Mouse (Mus musculus) Patski (cell line): ENCODE measurements around the gene Carns1. TPM values are rescaled to one million over a fixed set of nuclear protein-coding genes. Genes with fewer than 3 reads are reported as not detected.

ENCODE experiments used
- ATAC-seq: fragments of 100-300 bp; one replicate; pipeline ENCODE4 v1.8.0; 2021
- CTCF ChIA-PET: fragments of 350-600 bp; sonication (Branson Sonifier 250); formaldehyde crosslinking; loops from one replicate; lab custom pipeline; 2022; ENCODE audit warnings: inconsistent platforms; lab: Charles Lee
- POLR2A ChIA-PET: fragments of 350-600 bp; sonication (Branson Sonifier 250); formaldehyde crosslinking; loops from one replicate; lab custom pipeline; 2022; ENCODE audit warnings: antibody characterized with exemption, inconsistent platforms; lab: Charles Lee
- DNase-seq: peaks from one replicate; pipeline ENCODE4 v3.0.0-alpha.2; 2011; ENCODE audit warnings: low read depth, low spot score
- H3K27me3 ChIP-seq: fragments of 371-371 bp; one replicate; pipeline ENCODE4 v1.5.1; 2021
- CTCF ChIP-seq: fragments of 100-300 bp; IDR thresholded peaks from one replicate; pipeline ENCODE4 v1.5.1; 2021
- in situ Hi-C: fragments of 300-500 bp; cut with MboI; formaldehyde crosslinking; loops from 3 replicates; pipeline ENCODE4 v1.11.1; 2018; ENCODE audit warnings: low pct_unique_long_range_greater_than_20kb, mixed read lengths
- polyA plus RNA-seq: library from polyadenylated mRNA; unstranded; gene quantifications from one replicate; pipeline ENCODE4 v1.2.3, GENCODE M21; 2021

Carns1 gene
- polyA plus RNA-seq, 1 experiment from 2014 or later, result 13.7 TPM

GRCm38 (mm10) chr19:4204889-4205288 is 29.6 kb upstream of the Carns1 start:
- DNase-seq (no peak), ATAC-seq (no peak)
- in situ Hi-C loops, result loop anchor here (5.0 kb wide), 3 partner anchors 42 to 107 kb away; no protein-coding TSS in a partner anchor
- POLR2A ChIA-PET, result interaction anchor here (1.5 to 16.4 kb wide), 2 partner anchors 9 to 25 kb away, joined by 6 to 199 read pairs; partner anchors contain the start of genes AC109138.7, Clcf1 and Pold4
- CTCF ChIA-PET, result interaction anchor here (1.0 to 17.4 kb wide), 4 partner anchors 21 to 80 kb away, joined by 3 to 396 read pairs (median 4); partner anchors contain the start of gene Pold4
- TF ChIP-seq CTCF, result no peak
- H3K27me3 ChIP-seq, result no peaks in the 10 kb centered on the region

GRCm38 (mm10) chr19:4203604-4204326 is 28.5 kb upstream of the Carns1 start:
- no peak for DNase-seq

GRCm38 (mm10) chr19:4203148-4203547 is 27.9 kb upstream of the Carns1 start:
- CTCF ChIA-PET, result no interaction called here
- POLR2A ChIA-PET, result no interaction called here
- DNase-seq, result no peak
- H3K27me3 ChIP-seq, result no peaks in the 10 kb centered on the region
- no peak for ATAC-seq
- in situ Hi-C loops, result loop anchor here (5.0 kb wide), 2 partner anchors 44 to 81 kb away; no protein-coding TSS in a partner anchor
- TF ChIP-seq CTCF, result no peak

More at GRCm38 (mm10) chr19:4203604-4204326, 28.5 kb upstream of the Carns1 start:
- in situ Hi-C loops, result loop anchor here (5.0 kb wide), 2 partner anchors 44 to 81 kb away; no protein-coding TSS in a partner anchor
- ChIA-PET POLR2A (no interaction called here), CTCF (interaction anchor here (1.0 to 17.4 kb wide), 3 partner anchors 22 to 79 kb away, joined by 3 to 396 read pairs (median 6); partner anchors contain the start of gene Pold4)
- no peak for TF ChIP-seq CTCF
- H3K27me3 ChIP-seq, result no peaks in the 10 kb centered on the region
- no peak for ATAC-seq

GRCm38 (mm10) chr19:4202149-4202548 is 26.9 kb upstream of the Carns1 start:
- DNase-seq (no peak), ATAC-seq (no peak)
- no peaks in the 10 kb centered on the region for H3K27me3 ChIP-seq
- ChIA-PET POLR2A (interaction anchor here (0.9 to 2.9 kb wide), 10 partner anchors 9 to 133 kb away, joined by 3 to 16 read pairs (median 4); partner anchors contain the start of gene Ppp1ca), CTCF (interaction anchor here (0.9 to 2.2 kb wide), 7 partner anchors 15 to 103 kb away, joined by 3 to 9 read pairs (median 4); partner anchors contain the start of gene Aip)
- no peak for TF ChIP-seq CTCF
- in situ Hi-C loops, result loop anchor here (5.0 kb wide), 2 partner anchors 45 to 80 kb away; no protein-coding TSS in a partner anchor

DNA sequence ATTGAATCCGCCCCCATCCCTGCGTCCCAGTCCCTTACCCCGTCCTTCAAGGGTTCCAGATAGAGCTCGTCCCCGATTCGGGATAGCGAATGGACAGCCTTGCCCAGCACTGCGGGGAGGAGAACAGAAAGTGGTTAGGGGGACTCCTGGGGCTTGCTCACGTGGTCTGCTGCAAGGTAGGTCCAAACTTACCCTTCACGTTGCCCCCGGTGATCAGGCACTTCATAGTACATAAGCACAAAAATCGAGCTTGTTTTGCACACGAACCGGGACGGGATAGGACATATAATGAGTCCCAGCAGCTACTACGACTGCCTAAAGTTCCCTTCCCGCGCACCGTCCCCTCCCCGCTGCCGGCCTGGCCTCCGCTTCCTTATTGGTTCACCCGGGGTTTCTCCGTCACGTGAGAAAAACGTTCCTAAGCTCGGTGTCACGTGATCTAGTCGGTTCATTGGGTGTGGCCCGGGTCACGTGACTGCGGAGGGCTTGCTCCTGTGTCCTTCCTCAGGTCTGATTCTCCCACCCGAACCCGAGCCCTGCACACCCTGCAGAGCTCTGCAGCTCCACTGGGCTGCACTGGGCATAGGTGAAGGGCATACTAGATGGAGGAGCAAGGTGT is 26.1 kb upstream of the Carns1 start, which contains the start of gene Rad9a:
TSS of gene Rad9a (minus strand) at position 372 of the 619 bp plus-strand sequence.
- TF ChIP-seq CTCF, result no peak
- DNase-seq (peak; percentile 68), ATAC-seq (peak; percentile 40)
- CTCF ChIA-PET, result interaction anchor here (0.9 to 2.2 kb wide), 11 partner anchors 9 to 102 kb away, joined by 3 to 9 read pairs (median 4); partner anchors contain the start of gene Aip
- POLR2A ChIA-PET, result interaction anchor here (0.7 to 2.9 kb wide), 14 partner anchors 9 to 132 kb away, joined by 3 to 16 read pairs (median 4); partner anchors contain the start of gene Ppp1ca
- in situ Hi-C loops, result loop anchor here (5.0 kb wide), 2 partner anchors 46 to 79 kb away; no protein-coding TSS in a partner anchor
- no peaks in the 10 kb centered on the region for H3K27me3 ChIP-seq

GRCm38 (mm10) chr19:4197180-4197579 is 21.9 kb upstream of the Carns1 start:
- ChIA-PET POLR2A (interaction anchor here (0.9 to 3.6 kb wide), 6 partner anchors 10 to 71 kb away, joined by 3 to 22 read pairs (median 4); partner anchors contain the start of gene Aip), CTCF (interaction anchor here (1.1 to 2.1 kb wide), 5 partner anchors 10 to 97 kb away, joined by 3 to 11 read pairs (median 3); partner anchors contain the start of gene Pitpnm1)
- DNase-seq, result no peak
- no peak for TF ChIP-seq CTCF
- in situ Hi-C loops, result no loop called here
- H3K27me3 ChIP-seq, result no peaks in the 10 kb centered on the region
- no peak for ATAC-seq

DNA sequence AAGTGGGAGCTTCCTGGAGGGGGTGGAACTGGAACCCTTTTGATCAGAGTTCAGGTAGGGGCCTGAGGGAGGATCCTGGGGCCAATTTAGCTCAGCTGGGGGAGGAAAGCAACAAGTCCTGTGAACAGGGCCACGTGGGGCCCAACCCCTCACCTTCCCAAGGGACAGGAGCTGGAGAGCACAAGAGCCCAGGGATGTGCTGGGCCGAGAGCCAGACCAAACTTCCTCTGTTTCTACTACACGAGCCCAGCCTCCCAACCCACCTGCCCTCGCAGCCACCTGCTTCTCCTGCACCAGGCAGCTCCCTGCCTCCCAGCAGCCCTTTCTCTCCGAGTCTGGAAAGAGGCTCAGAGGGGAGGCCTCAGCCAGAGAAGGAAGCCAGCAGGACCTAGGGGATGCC is 21.3 kb upstream of the Carns1 start:
- DNase-seq (no peak), ATAC-seq (no peak)
- in situ Hi-C loops, result no loop called here
- ChIA-PET CTCF (interaction anchor here (1.1 to 2.1 kb wide), 5 partner anchors 11 to 74 kb away, joined by 3 to 11 read pairs (median 4); no protein-coding TSS in a partner anchor), POLR2A (interaction anchor here (0.9 to 3.6 kb wide), 8 partner anchors 11 to 71 kb away, joined by 3 to 22 read pairs (median 4); partner anchors contain the start of gene Aip)
- no peaks in the 10 kb centered on the region for H3K27me3 ChIP-seq
- TF ChIP-seq CTCF, result no peak

DNA sequence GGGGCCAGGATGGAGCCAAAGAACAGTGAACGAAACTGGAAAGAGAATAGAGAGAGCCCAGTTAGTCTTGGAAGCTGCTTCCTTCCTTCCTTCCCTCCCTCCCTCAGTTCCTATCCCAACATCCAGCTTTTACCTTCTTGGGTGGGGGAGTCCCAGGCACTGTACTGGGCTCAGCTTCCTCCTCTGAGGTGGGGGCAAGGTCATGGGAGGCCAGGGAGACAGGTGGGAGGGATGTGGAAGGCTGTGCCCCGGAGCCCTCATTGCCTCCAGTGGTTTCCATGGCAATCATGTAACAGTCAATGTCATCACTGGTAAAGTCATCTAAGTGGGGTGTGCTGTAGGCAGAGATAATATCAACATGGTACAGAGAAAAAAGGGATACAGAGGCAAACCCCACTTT is 20.8 kb upstream of the Carns1 start:
- ChIA-PET POLR2A (interaction anchor here (0.6 to 3.6 kb wide), 9 partner anchors 12 to 70 kb away, joined by 3 to 22 read pairs (median 3); partner anchors contain the start of genes Aip and Ptprcap), CTCF (interaction anchor here (1.1 to 2.1 kb wide), 5 partner anchors 11 to 74 kb away, joined by 3 to 11 read pairs (median 4); no protein-coding TSS in a partner anchor)
- TF ChIP-seq CTCF, result no peak
- no peak for ATAC-seq
- in situ Hi-C loops, result no loop called here
- H3K27me3 ChIP-seq, result no peaks in the 10 kb centered on the region
- no peak for DNase-seq

DNA sequence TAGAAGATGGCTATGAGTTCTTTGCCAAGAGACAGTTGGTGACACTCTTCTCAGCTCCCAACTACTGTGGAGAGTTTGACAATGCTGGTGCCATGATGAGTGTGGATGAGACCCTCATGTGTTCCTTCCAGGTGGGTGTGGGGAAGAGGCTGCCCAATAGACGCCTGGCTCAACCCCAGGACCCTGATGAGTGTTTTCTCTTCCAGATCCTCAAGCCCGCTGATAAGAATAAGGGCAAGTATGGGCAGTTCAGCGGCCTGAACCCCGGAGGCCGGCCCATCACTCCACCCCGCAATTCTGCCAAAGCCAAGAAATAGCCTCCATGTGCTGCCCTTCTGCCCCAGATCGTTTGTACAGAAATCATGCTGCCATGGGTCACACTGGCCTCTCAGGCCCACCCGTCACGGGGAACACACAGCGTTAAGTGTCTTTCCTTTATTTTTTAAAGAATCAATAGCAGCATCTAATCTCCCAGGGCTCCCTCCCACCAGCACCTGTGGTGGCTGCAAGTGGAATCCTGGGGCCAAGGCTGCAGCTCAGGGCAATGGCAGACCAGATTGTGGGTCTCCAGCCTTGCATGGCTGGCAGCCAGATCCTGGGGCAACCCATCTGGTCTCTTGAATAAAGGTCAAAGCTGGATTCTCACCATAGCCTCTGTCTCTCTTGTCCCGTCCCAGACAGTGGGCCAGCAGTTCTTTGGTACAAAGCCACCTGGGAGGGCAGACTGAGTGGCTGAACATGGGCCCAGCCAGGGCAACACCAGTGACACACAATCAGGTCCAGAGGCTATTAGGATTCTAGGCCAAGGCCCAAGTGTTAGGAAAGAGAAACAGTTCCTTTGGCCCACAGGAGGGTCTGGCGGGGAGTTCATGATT is 19.7 kb upstream of the Carns1 start:
- CTCF ChIA-PET, result interaction anchor here (0.9 to 1.3 kb wide), 2 partner anchors 54 to 73 kb away, joined by 3 to 4 read pairs; no protein-coding TSS in a partner anchor
- H3K27me3 ChIP-seq, result no peaks in the 10 kb centered on the region
- POLR2A ChIA-PET, result interaction anchor here (0.6 to 3.6 kb wide), 4 partner anchors 25 to 69 kb away, joined by 3 to 22 read pairs (median 6); partner anchors contain the start of genes Aip and Ptprcap
- TF ChIP-seq CTCF, result no peak
- in situ Hi-C loops, result no loop called here
- DNase-seq (no peak), ATAC-seq (no peak)
